Mouse (Mus musculus) heart, postnatal 0 days (tissue): ENCODE measurements around the gene Hfe.

Experiments
- CTCF ChIP-seq: IDR thresholded peaks from 2 replicates; pipeline ENCODE4 v1.5.1; 2016; ENCODE audit warnings: antibody characterized with exemption, control low read depth, low read depth
- EP300 ChIP-seq: IDR thresholded peaks from 2 replicates; pipeline ENCODE4 v1.6.1; 2016; ENCODE audit warnings: antibody characterized with exemption, low read depth

GRCm38 (mm10) chr13:23662536-23662935 is 48.1 kb downstream of the Hfe start:
- TF ChIP-seq EP300 (no peak), CTCF (no peak)
